Mouse (Mus musculus) liver, adult 2 months (tissue): ENCODE results near the gene 4930435E12Rik.

Experiments used
- CTCF ChIP-seq: fragments of 200-500 bp; IDR thresholded peaks from 2 replicates; pipeline ENCODE4 v1.5.1; 2011; ENCODE audit warnings: low read depth, low read length, control low read depth
- POLR2A ChIP-seq: fragments of 200-500 bp; IDR thresholded peaks from 2 replicates; pipeline ENCODE4 v1.6.1; 2011; ENCODE audit warnings: low read length, control low read depth; ENCODE audit not compliant: insufficient read depth; ENCODE audit errors: extremely low read depth

- TF ChIP-seq POLR2A (no peak), CTCF (no peak)
Observed at GRCm38 (mm10) chr16:38864358-38864757, 35.8 kb upstream of the 4930435E12Rik start.
